ENCODE assay signal across 8 mouse cellular contexts in genomic region chr6:136930677-136931076, GRCm38 (mm10). TPM values are rescaled to one million over a fixed set of nuclear protein-coding genes. Genes with fewer than 3 reads are reported as not detected.
DNase-seq lines count a peak whose midpoint lies in the region; ATAC-seq and TF ChIP-seq lines count a peak whose summit lies in the region.

No protein-coding gene starts in this region.

- ATAC-seq in embryonic facial prominence, embryonic 13.5 days (ENCODE audit: insufficient number of reproducible peaks, insufficient read depth, low FRiP score, low TSS enrichment, low read depth): peak; percentile 81
- peak; percentile 98 for ATAC-seq in liver, embryonic 14.5 days (ENCODE audit: insufficient read depth)

- no peaks in the 10 kb centered on the region for H3K36me3 ChIP-seq in embryonic facial prominence, embryonic 13.5 days
- H3K36me3 ChIP-seq in liver, embryonic 14.5 days (replicated peaks; ENCODE audit: control insufficient read depth, insufficient read depth, low read depth): no peaks in the 10 kb centered on the region

- WGBS in embryonic facial prominence, embryonic 13.5 days: 17% methylated on average over 12 of the region's 12 CpGs
- WGBS in liver, embryonic 14.5 days (ENCODE audit: insufficient replicate concordance): 4% methylated on average over 12 of the region's 12 CpGs

- peak overlapping the region; percentile 44; the same call in 1 of the 2 replicates for H3K9ac ChIP-seq in embryonic facial prominence, embryonic 13.5 days
- 0 out of 2 replicates have a peak overlapping the region, but pooled peaks have one; percentile 10 for H3K9ac ChIP-seq in liver, embryonic 14.5 days (replicated peaks)

- TF ChIP-seq CTCF in liver, embryonic 14.5 days (IDR thresholded peaks at IDR 0.05; ENCODE audit: low read depth): no peak

- no peaks in the 10 kb centered on the region for H3K27me3 ChIP-seq in embryonic facial prominence, embryonic 13.5 days
- H3K27me3 ChIP-seq in liver, embryonic 14.5 days (ENCODE audit: control insufficient read depth, insufficient read depth, low read length): no peaks in the 10 kb centered on the region

- H3K9me3 ChIP-seq in embryonic facial prominence, embryonic 13.5 days: no peaks in the 10 kb centered on the region
- H3K9me3 ChIP-seq in liver, embryonic 14.5 days (ENCODE audit: control insufficient read depth, low read length): no peaks in the 10 kb centered on the region

- peak overlapping the region; percentile 9; the same call in 1 of the 2 replicates for H3K4me3 ChIP-seq in embryonic facial prominence, embryonic 13.5 days
- peak overlapping the region in 1 of 2 experiments; percentile 6; a peak in 1 of 4 replicates for H3K4me3 ChIP-seq in liver, embryonic 14.5 days (ENCODE audit: insufficient read depth in 1 of 2, low read depth in 2 of 2, low read length in 2 of 2)

- H3K4me1 ChIP-seq in embryonic facial prominence, embryonic 13.5 days: peaks cover 22% of the 10 kb centered on the region
- H3K4me1 ChIP-seq in liver, embryonic 14.5 days (replicated peaks; ENCODE audit: control insufficient read depth in 2 of 2, insufficient read depth in 2 of 2, low read length in 1 of 2): peaks cover 13 to 21% of the 10 kb centered on the region in 2 experiments

- H3K4me2 ChIP-seq in embryonic facial prominence, embryonic 13.5 days: peak overlapping the region; percentile 43
- H3K4me2 ChIP-seq in liver, embryonic 14.5 days (ENCODE audit: low read depth): peak overlapping the region; percentile 45

- peak; percentile 63 for DNase-seq in ZHBTc4 (ENCODE audit: low read depth, low spot score)
- DNase-seq in induced T-regulatory cell, adult 2 months (ENCODE audit: low read depth): peak; percentile 92
- peak in 2 of 3 experiments; percentile 75 for DNase-seq in liver, embryonic 14.5 days (ENCODE audit: low read depth in 3 of 3, low spot score in 3 of 3)
- DNase-seq in neural tube, embryonic 10.5 days (ENCODE audit: extremely low spot score, low spot score): peak; percentile 36
- DNase-seq in retina, postnatal 1 day: no peak
- no peak for DNase-seq in MN1 (ENCODE audit: low spot score)
- no peak for DNase-seq in left cerebral cortex, adult 11 months (ENCODE audit: low spot score)

- H3K27ac ChIP-seq in embryonic facial prominence, embryonic 13.5 days: peak overlapping the region; percentile 75
- H3K27ac ChIP-seq in liver, embryonic 14.5 days: peak overlapping the region; percentile 46

- TF ChIP-seq EP300 in liver, embryonic 14.5 days (IDR thresholded peaks at IDR 0.05; ENCODE audit: low read depth): peak; percentile 80

RNA-seq across cellular contexts. Expression of gene Pde6h, which starts 7.0 kb away (rescaled TPM):
- polyA plus RNA-seq in embryonic facial prominence, embryonic 13.5 days (2015; fragmentation: Nextera tagmentation; extraction: Ambion mirVana): 0.30 TPM in 1 of 2 replicates, not detected in the other
- 0.01 TPM in 1 of 2 replicates, not detected in the other for polyA plus RNA-seq in liver, embryonic 14.5 days (2012; rRNA removed)
- not detected in 2 replicates for polyA plus RNA-seq in liver, embryonic 14.5 days (2014; fragmentation: Nextera tagmentation; extraction: Ambion mirVana)

RNA-seq across cellular contexts. Expression of gene Erp27, which starts 8.7 kb away (rescaled TPM):
- polyA plus RNA-seq in embryonic facial prominence, embryonic 13.5 days (2015; fragmentation: Nextera tagmentation; extraction: Ambion mirVana): 0.30 TPM in 1 of 2 replicates, not detected in the other
- polyA plus RNA-seq in liver, embryonic 14.5 days (2012; rRNA removed): 0.06 and 0.08 TPM in 2 replicates
- polyA plus RNA-seq in liver, embryonic 14.5 days (2014; fragmentation: Nextera tagmentation; extraction: Ambion mirVana): 0.09 TPM in 1 of 2 replicates, not detected in the other

RNA-seq across cellular contexts. Expression of gene Arhgdib, which starts 11.0 kb away (rescaled TPM):
- polyA plus RNA-seq in embryonic facial prominence, embryonic 13.5 days (2015; fragmentation: Nextera tagmentation; extraction: Ambion mirVana): 85.4 and 93.8 TPM in 2 replicates
- 79.4 and 84.5 TPM in 2 replicates for polyA plus RNA-seq in liver, embryonic 14.5 days (2012; rRNA removed)
- 108 and 122 TPM in 2 replicates for polyA plus RNA-seq in liver, embryonic 14.5 days (2014; fragmentation: Nextera tagmentation; extraction: Ambion mirVana)

RNA-seq across cellular contexts. Expression of gene Mgp, which starts 55.1 kb away (rescaled TPM):
- 101 and 192 TPM in 2 replicates for polyA plus RNA-seq in embryonic facial prominence, embryonic 13.5 days (2015; fragmentation: Nextera tagmentation; extraction: Ambion mirVana)
- polyA plus RNA-seq in liver, embryonic 14.5 days (2012; rRNA removed): 0.88 and 1.6 TPM in 2 replicates
- polyA plus RNA-seq in liver, embryonic 14.5 days (2014; fragmentation: Nextera tagmentation; extraction: Ambion mirVana): 0.96 and 1.2 TPM in 2 replicates

Comparison
In these comparisons a context has a peak if more than half of its experiments do, and no peak if none do; other contexts are left out.
1. DNase-seq: peak in ZHBTc4 (single experiment), induced T-regulatory cell, adult 2 months (single experiment), liver, embryonic 14.5 days (2 of 3) and neural tube, embryonic 10.5 days (single experiment); none in retina, postnatal 1 day (single experiment), MN1 (single experiment) and left cerebral cortex, adult 11 months (single experiment).